Mouse (Mus musculus) layer of hippocampus, adult 2 months (tissue): ENCODE results near the gene Atcay. TPM values are rescaled to one million over a fixed set of nuclear protein-coding genes. Genes with fewer than 3 reads are reported as not detected.
"Not testable (repeated sequence)": the region's sequence is repeated elsewhere in the genome, so short reads cannot be mapped to it uniquely, and the experiment has no call there.

ENCODE experiments used
- DNase-seq, 2 experiments: peaks; one replicate each; pipeline ENCODE4 v3.0.0; 2022; ENCODE audit warnings: low spot score in 2 of 2
- H3K27ac ChIP-seq: fragments of 200-600 bp; 2 replicates; pipeline ENCODE4 v1.8.1; 2022
- H3K4me3 ChIP-seq: fragments of 200-600 bp; 2 replicates; pipeline ENCODE4 v1.8.1; 2022; ENCODE audit warnings: mild to moderate bottlenecking
- CTCF ChIP-seq: fragments of 200-600 bp; conservative IDR thresholded peaks from 2 replicates; pipeline ENCODE4 v1.8.1; 2022; ENCODE audit warnings: antibody characterized with exemption, mild to moderate bottlenecking, moderate library complexity
- total RNA-seq, 2 experiments: library from RNA; stranded (reverse); gene quantifications; 2 replicates each; pipeline ENCODE4 v1.2.3; 2021

Gene Atcay
- total RNA-seq, 2 experiments from 2014 or later: 144 to 150 TPM

DNA sequence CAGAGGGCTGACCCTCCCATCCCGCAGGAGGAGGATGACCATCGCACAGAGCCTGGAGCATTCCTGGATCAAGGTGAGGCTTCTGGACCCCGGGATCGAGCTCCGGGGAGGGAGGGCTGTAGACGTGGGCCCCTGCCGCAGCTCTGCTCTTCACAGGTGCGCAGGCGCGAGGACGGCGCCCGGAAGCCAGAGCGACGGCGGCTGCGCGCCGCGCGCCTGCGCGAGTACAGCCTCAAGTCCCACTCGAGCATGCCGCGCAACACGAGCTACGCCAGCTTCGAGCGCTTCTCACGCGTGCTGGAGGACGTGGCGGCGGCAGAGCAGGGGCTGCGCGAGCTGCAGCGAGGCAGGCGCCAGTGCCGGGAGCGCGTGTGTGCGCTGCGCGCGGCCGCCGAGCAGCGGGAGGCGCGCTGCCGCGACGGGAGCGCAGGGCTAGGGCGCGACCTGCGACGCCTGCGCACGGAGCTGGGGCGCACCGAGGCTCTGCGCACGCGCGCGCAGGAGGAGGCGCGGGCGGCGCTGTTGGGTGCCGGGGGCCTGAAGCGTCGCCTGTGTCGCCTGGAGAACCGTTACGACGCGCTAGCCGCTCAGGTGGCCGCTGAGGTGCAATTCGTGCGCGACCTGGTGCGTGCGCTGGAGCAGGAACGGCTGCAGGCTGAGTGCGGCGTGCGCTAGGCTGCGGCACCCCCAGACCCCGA lies 38.2 kb downstream of the Atcay start:
- no peak for TF ChIP-seq CTCF
- Histone ChIP-seq H3K4me3 (peak overlapping the region; percentile 63), H3K27ac (peak overlapping the region; percentile 98)
- DNase-seq: peak; percentile 84 to 85

GRCm38 (mm10) chr10:81191342-81191982 lies 39.2 kb downstream of the Atcay start:
- peak overlapping the region; percentile 98 for H3K27ac ChIP-seq
- H3K4me3 ChIP-seq: no peak overlapping the region; the same call in 1 of the 2 replicates
- TF ChIP-seq CTCF: no peak
- no peak for DNase-seq

DNA sequence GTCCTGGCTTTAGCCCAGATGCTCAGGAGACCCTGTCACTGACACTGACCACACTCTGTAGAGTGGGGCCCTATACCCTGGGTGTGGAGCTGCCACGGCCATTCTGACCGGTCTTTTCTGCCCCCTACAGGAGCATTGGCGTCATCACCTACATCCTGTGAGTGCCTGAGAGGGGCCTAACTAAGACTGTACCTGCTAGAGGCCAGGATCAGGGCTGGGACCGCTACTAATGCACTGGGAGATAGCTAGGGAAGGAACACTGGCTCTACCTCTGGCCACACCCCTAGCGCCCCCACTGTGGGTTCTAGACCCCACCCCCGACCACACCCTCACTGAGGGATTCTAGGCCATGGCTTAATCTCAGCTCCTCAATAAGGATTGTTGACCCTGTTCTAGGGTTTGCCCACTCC lies 39.7 kb downstream of the Atcay start:
- peak overlapping the region; percentile 98; the same call in 1 of the 2 replicates for H3K27ac ChIP-seq
- peak; percentile 55 for TF ChIP-seq CTCF
- H3K4me3 ChIP-seq: no peak overlapping the region
- DNase-seq: no peak

GRCm38 (mm10) chr10:81190236-81190911 lies 40.3 kb downstream of the Atcay start:
- TF ChIP-seq CTCF: peak; percentile 66
- Histone ChIP-seq H3K27ac (peak overlapping the region; percentile 5; the same call in 1 of the 2 replicates), H3K4me3 (no peak overlapping the region)
- no peak for DNase-seq

GRCm38 (mm10) chr10:81189821-81190220 lies 40.8 kb downstream of the Atcay start:
- no peak for DNase-seq
- TF ChIP-seq CTCF: no peak
- H3K4me3 ChIP-seq: no peak overlapping the region
- H3K27ac ChIP-seq: no peak overlapping the region

DNA sequence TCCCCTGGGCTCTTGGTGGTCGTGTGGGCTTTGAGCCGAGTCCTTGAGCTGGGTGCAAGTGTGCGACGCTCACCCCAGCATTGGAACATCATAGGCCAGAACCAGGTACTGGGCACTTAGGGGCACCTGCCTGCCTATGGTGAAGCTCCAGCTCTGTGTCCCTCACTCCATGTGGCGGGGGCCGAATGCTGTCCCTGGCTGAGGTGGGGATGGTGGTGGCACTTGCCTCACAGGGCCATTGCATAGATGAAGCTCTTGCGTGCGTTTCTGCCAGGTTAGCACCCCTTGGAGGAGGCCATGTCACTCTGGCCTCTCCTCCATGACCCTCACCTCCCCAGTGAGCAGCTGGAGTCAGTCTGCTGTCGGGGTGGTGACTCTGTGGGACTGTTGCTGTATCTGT lies 43.5 kb downstream of the Atcay start:
- DNase-seq: no peak
- Histone ChIP-seq H3K27ac (no peak overlapping the region), H3K4me3 (no peak overlapping the region)
- TF ChIP-seq CTCF: no peak

- Histone ChIP-seq H3K4me3 (no peak overlapping the region), H3K27ac (no peak overlapping the region)
- TF ChIP-seq CTCF: no peak
- DNase-seq: no peak
These were observed 45.9 kb downstream of the Atcay start for GRCm38 (mm10) chr10:81184765-81185164.

GRCm38 (mm10) chr10:81183805-81184204 lies 46.8 kb downstream of the Atcay start, which contains the start of gene 4930442H23Rik:
TSS of gene 4930442H23Rik (minus strand) at chr10:81183849.
- no peak for DNase-seq
- H3K27ac ChIP-seq: peak within 1 kb of the TSS; percentile 94
- peak within 1 kb of the TSS; percentile 80 for H3K4me3 ChIP-seq
- no peak for TF ChIP-seq CTCF

DNA sequence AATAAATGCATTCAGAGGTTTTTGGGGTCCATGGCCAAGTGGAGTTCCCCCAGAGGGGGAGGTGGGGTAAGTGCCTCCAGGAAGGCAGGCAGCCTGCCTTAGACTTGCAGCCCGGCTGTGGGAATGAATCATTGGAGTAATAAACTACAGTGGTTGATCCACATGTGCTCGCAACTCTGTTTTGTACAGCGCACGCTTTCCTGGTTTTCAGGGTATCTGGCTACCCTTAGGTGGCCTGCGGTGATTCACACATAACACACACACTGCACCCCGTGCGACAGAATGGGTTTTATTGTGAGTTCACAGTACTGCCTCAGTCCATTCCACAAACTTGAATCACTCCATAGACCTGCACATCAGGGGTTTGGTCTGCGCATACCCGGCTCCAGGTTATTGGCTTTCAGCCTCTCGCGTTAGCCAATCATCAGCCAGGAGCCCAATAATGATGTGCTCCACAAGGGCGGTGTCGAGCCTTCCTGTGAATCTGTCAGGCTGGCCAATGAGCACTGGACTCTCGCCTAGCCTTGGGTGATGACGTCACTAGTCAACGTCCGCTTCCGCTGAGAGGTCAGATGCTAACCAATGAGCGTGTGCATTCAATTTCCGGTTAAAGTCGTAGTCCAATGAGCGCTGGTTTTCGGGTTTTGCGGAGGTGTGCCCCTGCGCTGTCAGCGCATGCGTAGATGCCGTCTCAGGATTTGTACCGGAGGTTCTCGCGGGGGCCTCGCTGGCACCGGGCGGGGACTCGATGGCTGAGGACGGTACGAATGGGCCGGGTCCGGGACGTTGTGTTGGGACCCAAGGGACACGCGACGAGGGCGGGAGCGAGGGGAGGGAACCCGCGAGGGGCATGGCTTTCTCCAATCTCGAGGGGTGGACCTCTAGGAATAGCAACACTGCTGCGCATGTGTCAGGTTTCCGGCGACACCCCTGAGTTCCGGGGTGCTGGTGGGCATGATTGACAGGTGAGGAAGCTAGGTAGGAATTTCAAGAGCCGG lies 48.0 kb downstream of the Atcay start, which contains the start of gene Dapk3:
Gene Dapk3, plus strand, starts transcription at position 670 of the 998 bp plus-strand sequence.
- Histone ChIP-seq H3K4me3 (peak within 1 kb of the TSS; percentile 80), H3K27ac (peak within 1 kb of the TSS; percentile 94)
- DNase-seq: peak; percentile 96 to 99
- TF ChIP-seq CTCF: no peak

GRCm38 (mm10) chr10:81181860-81182259 lies 48.8 kb downstream of the Atcay start:
- not testable (repeated sequence) for H3K27ac ChIP-seq, H3K4me3 ChIP-seq, DNase-seq

GRCm38 (mm10) chr10:81180946-81181345 lies 49.7 kb downstream of the Atcay start:
- no peak for DNase-seq
- no peak for TF ChIP-seq CTCF
- Histone ChIP-seq H3K27ac (no peak overlapping the region), H3K4me3 (no peak overlapping the region)
